Mouse (Mus musculus) testis, adult 2 months (tissue): Measurements from ENCODE around the gene Pitpnm1. TPM values are rescaled to one million over a fixed set of nuclear protein-coding genes. Genes with fewer than 3 reads are reported as not detected.

Experiments used
- H3K27ac ChIP-seq: fragments of 200-500 bp; 2 replicates; pipeline ENCODE4 v1.5.1; 2012; ENCODE audit warnings: low read depth, low read length; ENCODE audit not compliant: control insufficient read depth, insufficient read depth
- H3K27me3 ChIP-seq: fragments of 200-500 bp; 2 replicates; pipeline ENCODE4 v1.6.1; 2012; ENCODE audit warnings: mild to moderate bottlenecking, low read length, moderate library complexity; ENCODE audit not compliant: control insufficient read depth, insufficient read depth
- H3K36me3 ChIP-seq: fragments of 200-500 bp; 2 replicates; pipeline ENCODE4 v1.6.1; 2012; ENCODE audit warnings: mild to moderate bottlenecking, low read length; ENCODE audit not compliant: control insufficient read depth, insufficient read depth
- H3K4me1 ChIP-seq: fragments of 200-500 bp; 2 replicates; pipeline ENCODE4 v1.6.1; 2012; ENCODE audit warnings: low read length; ENCODE audit not compliant: control insufficient read depth, insufficient read depth
- H3K4me3 ChIP-seq: fragments of 200-500 bp; 2 replicates; pipeline ENCODE4 v1.5.1; 2012; ENCODE audit warnings: low read depth, mild to moderate bottlenecking, low read length, moderate library complexity, mixed read lengths; ENCODE audit not compliant: control insufficient read depth
- CTCF ChIP-seq: fragments of 200-500 bp; IDR thresholded peaks from 2 replicates; pipeline ENCODE4 v1.5.1; 2012; ENCODE audit warnings: low read depth, mild to moderate bottlenecking, inconsistent platforms, low read length, moderate library complexity; ENCODE audit not compliant: control insufficient read depth, insufficient read depth, insufficient replicate concordance
- POLR2A ChIP-seq: fragments of 200-500 bp; IDR thresholded peaks from 2 replicates; pipeline ENCODE4 v1.6.1; 2012; ENCODE audit warnings: low read depth, mild to moderate bottlenecking, inconsistent platforms, low read length, moderate library complexity; ENCODE audit not compliant: control insufficient read depth
- polyA plus RNA-seq: library from polyadenylated mRNA; depleted of rRNA; stranded (reverse); fragments of >200 nt; gene quantifications from 2 replicates; pipeline ENCODE4 v1.2.3, GENCODE M21; 2012

The Pitpnm1 gene
- polyA plus RNA-seq, 1 experiment: 31.9 TPM

GRCm38 (mm10) chr19:4090446-4090845, 9.4 kb upstream of the Pitpnm1 start:
- no peaks in the 10 kb centered on the region for H3K4me1 ChIP-seq
- H3K36me3 ChIP-seq: no peaks in the 10 kb centered on the region
- H3K27me3 ChIP-seq: no peaks in the 10 kb centered on the region
- no peak overlapping the region for H3K27ac ChIP-seq
- no peak for TF ChIP-seq CTCF
- H3K4me3 ChIP-seq: no peak overlapping the region

DNA sequence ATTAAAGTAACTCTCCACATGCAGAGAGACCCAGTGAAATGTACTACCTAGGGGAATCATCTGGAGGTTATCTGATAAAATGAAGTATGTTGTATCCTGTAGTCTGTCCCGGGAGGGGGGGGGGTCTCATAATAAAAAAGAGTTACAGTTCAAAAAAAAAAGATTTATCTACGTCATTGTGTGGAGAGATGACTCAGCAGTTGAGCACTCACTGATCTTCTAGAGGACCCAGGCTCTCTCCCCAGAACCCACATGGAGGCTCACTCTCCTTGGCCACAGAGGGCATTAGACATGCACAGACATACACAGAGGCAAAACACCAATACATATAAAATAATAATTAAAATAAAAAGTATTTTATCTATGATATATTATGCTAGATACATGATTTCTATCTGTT, 8.4 kb upstream of the Pitpnm1 start:
- H3K4me1 ChIP-seq: peaks cover 1% of the 10 kb centered on the region; the same call in 1 of the 2 replicates

DNA sequence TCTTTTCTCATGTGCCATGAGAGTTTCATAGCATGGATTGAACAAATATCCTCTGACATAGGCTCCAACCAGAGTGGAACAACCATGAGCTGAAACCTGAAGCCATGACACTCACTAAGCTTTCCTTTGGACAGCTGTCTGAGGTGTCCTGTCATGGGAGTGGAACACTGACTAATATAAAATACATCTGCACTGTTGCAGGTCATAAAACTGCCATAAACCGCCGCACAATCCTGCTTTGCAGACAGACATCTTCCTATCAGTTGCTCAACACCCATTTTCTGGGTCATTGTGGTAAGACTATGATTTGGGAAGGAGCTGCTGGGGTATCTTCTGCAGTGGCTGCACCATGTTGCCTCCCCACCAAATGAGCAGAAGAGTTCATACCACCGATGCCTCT, 7.0 kb upstream of the Pitpnm1 start:
- no peak for TF ChIP-seq POLR2A
- no peak for TF ChIP-seq CTCF
- Histone ChIP-seq H3K4me3 (no peak overlapping the region), H3K27me3 (no peaks in the 10 kb centered on the region), H3K36me3 (no peaks in the 10 kb centered on the region), H3K27ac (no peak overlapping the region), H3K4me1 (peaks cover 8% of the 10 kb centered on the region)

More for the DNA sequence above, 8.4 kb upstream of the Pitpnm1 start:
- no peaks in the 10 kb centered on the region for H3K36me3 ChIP-seq
- no peak for TF ChIP-seq POLR2A
- no peak for TF ChIP-seq CTCF
- H3K4me3 ChIP-seq: no peak overlapping the region
- no peaks in the 10 kb centered on the region for H3K27me3 ChIP-seq
- H3K27ac ChIP-seq: no peak overlapping the region

- no peak overlapping the region for H3K27ac ChIP-seq
- no peak overlapping the region for H3K4me3 ChIP-seq
- peaks cover 17% of the 10 kb centered on the region for H3K4me1 ChIP-seq
- TF ChIP-seq CTCF (no peak), POLR2A (no peak)
- H3K27me3 ChIP-seq: no peaks in the 10 kb centered on the region
- H3K36me3 ChIP-seq: no peaks in the 10 kb centered on the region
Observed at GRCm38 (mm10) chr19:4093772-4094171, 6.0 kb upstream of the Pitpnm1 start.

GRCm38 (mm10) chr19:4094348-4094747, 5.5 kb upstream of the Pitpnm1 start:
- Histone ChIP-seq H3K27ac (no peak overlapping the region), H3K36me3 (no peaks in the 10 kb centered on the region), H3K4me1 (peaks cover 21% of the 10 kb centered on the region), H3K27me3 (no peaks in the 10 kb centered on the region), H3K4me3 (no peak overlapping the region)
- TF ChIP-seq POLR2A: no peak
- no peak for TF ChIP-seq CTCF

DNA sequence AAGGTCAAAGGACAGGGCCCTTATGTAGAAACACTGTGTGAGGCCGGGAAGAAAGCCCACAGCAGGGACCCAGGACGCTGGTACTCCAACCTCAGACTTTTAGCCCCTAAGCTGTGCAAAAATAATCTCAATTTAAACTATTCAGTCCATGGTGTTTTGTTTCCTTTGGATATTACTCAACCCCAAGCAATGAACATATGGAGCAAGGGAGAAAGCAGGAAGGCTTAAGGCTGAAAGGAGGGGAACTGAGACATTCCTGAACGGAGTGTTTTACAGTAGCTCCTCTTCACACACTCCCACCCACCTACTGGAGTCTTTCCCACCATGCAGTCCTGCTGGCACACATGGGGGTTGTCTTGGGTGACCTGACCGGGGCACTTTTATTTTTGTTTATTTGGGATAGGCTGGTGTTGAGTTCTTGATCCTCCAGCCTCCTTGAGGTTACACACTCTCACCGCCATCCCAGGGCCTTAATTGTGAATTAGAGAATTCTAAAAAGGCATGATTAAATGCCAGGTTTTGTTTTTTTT, 5.0 kb upstream of the Pitpnm1 start:
- no peak overlapping the region for H3K4me3 ChIP-seq
- no peak overlapping the region for H3K27ac ChIP-seq
- no peaks in the 10 kb centered on the region for H3K27me3 ChIP-seq
- H3K36me3 ChIP-seq: no peaks in the 10 kb centered on the region
- H3K4me1 ChIP-seq: peaks cover 23% of the 10 kb centered on the region
- no peak for TF ChIP-seq CTCF
- TF ChIP-seq POLR2A: no peak

DNA sequence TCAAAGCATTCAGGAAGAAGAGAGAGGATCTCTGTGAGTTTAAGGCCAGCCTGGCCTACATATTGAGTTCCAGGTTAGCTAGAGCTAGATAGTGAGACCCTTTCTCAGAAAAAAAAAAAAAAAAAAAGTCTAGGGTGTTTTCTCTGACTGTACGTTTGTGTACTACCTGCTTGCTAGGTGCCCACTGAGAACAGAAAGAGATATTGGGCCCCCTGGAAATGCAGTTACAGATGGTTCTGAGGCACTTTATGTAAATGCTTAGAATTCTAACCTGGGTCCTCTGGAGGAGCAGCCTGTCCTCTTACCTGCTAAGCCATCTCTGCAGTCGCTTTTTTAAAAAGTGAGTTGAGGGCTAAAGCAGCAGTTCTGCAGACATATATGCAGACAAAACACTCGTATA, 4.0 kb upstream of the Pitpnm1 start:
- Histone ChIP-seq H3K4me3 (no peak overlapping the region; the same call in 1 of the 2 replicates), H3K27ac (no peak overlapping the region), H3K27me3 (no peaks in the 10 kb centered on the region), H3K4me1 (peaks cover 32% of the 10 kb centered on the region), H3K36me3 (no peaks in the 10 kb centered on the region)
- no peak for TF ChIP-seq POLR2A
- TF ChIP-seq CTCF: no peak
